Mouse (Mus musculus) MEL (cell line): ENCODE measurements around the gene Olfr325. TPM values are rescaled to one million over a fixed set of nuclear protein-coding genes. Genes with fewer than 3 reads are reported as not detected.

Experiments used
- DNase-seq: peaks from one replicate; pipeline ENCODE4 v3.0.0; 2011; ENCODE audit warnings: low read depth, low spot score
- H3K27ac ChIP-seq: 2 replicates; pipeline ENCODE4 v1.5.1; 2012; ENCODE audit warnings: low read depth, mild to moderate bottlenecking, control low read depth, low read length, moderate library complexity; ENCODE audit not compliant: control insufficient read depth
- H3K27me3 ChIP-seq, 2 experiments: fragments of 150-350 bp in 1 of 2; sonication (generic) in 1 of 2; 2 replicates each; pipeline ENCODE4 v1.6.1; 2012; ENCODE audit warnings: low read length in 2 of 2, mild to moderate bottlenecking in 2 of 2, improper control_type of control experiment in 1 of 2, moderate library complexity in 1 of 2; ENCODE audit not compliant: insufficient read depth in 2 of 2, control insufficient read depth in 1 of 2
- H3K36me3 ChIP-seq, 2 experiments: 2 replicates each; pipeline ENCODE4 v1.6.1; 2012 to 2014; ENCODE audit warnings: low read length in 2 of 2, improper control_type of control experiment in 1 of 2, inconsistent platforms in 1 of 2, mild to moderate bottlenecking in 1 of 2; ENCODE audit not compliant: insufficient read depth in 2 of 2, control insufficient read depth in 1 of 2
- H3K4me1 ChIP-seq, 2 experiments: fragments of 150-350 bp in 1 of 2; sonication (generic) in 1 of 2; 2 replicates each; pipeline ENCODE4 v1.6.1; 2012; ENCODE audit warnings: low read length in 2 of 2, improper control_type of control experiment in 1 of 2, mild to moderate bottlenecking in 1 of 2; ENCODE audit not compliant: insufficient read depth in 2 of 2, control insufficient read depth in 1 of 2
- H3K4me3 ChIP-seq, 2 experiments: fragments of 150-350 bp in 1 of 2; sonication (generic) in 1 of 2; 2 replicates each; pipeline ENCODE4 v1.5.1; 2012; ENCODE audit warnings: low read depth in 2 of 2, low read length in 2 of 2, mild to moderate bottlenecking in 2 of 2, moderate library complexity in 2 of 2, control low read depth in 1 of 2, improper control_type of control experiment in 1 of 2; ENCODE audit not compliant: control insufficient read depth in 1 of 2, insufficient read depth in 1 of 2
- H3K79me2 ChIP-seq: 2 replicates; pipeline ENCODE4 v1.6.1; 2012; ENCODE audit warnings: mild to moderate bottlenecking, low read length, moderate library complexity; ENCODE audit not compliant: control insufficient read depth, poor library complexity, insufficient read depth
- H3K9ac ChIP-seq: 2 replicates; pipeline ENCODE4 v1.6.1; 2012; ENCODE audit warnings: low read depth, mild to moderate bottlenecking, control low read depth, low read length, moderate library complexity; ENCODE audit not compliant: control insufficient read depth, poor library complexity, severe bottlenecking
- H3K9me3 ChIP-seq: fragments of 150-350 bp; sonication (generic); replicated peaks from 2 replicates; pipeline ENCODE4 v1.6.1; 2012; ENCODE audit warnings: mild to moderate bottlenecking, low read length, improper control_type of control experiment, moderate library complexity; ENCODE audit not compliant: insufficient read depth
- BHLHE40 ChIP-seq: IDR thresholded peaks from 2 replicates; pipeline ENCODE4 v1.6.1; 2012; ENCODE audit warnings: low read depth, mild to moderate bottlenecking, inconsistent platforms, low read length, improper control_type of control experiment, borderline replicate concordance
- CHD1 ChIP-seq: IDR thresholded peaks from 2 replicates; pipeline ENCODE4 v1.6.1; 2012; ENCODE audit warnings: low read depth, mild to moderate bottlenecking, inconsistent platforms, low read length, improper control_type of control experiment
- CHD2 ChIP-seq: IDR thresholded peaks from 2 replicates; pipeline ENCODE4 v1.6.1; 2011; ENCODE audit warnings: low read length, improper control_type of control experiment
- ELF1 ChIP-seq: IDR thresholded peaks from 2 replicates; pipeline ENCODE4 v1.6.1; 2014; ENCODE audit warnings: low read depth, mild to moderate bottlenecking, inconsistent platforms, low read length, improper control_type of control experiment, moderate library complexity
- ETS1 ChIP-seq: IDR thresholded peaks from 2 replicates; pipeline ENCODE4 v1.6.1; 2012; ENCODE audit warnings: low read depth, mild to moderate bottlenecking, inconsistent platforms, low read length, improper control_type of control experiment, moderate library complexity
- GABPA ChIP-seq: IDR thresholded peaks from 2 replicates; pipeline ENCODE4 v1.6.1; 2012; ENCODE audit warnings: low read depth, mild to moderate bottlenecking, inconsistent platforms, low read length, improper control_type of control experiment, moderate library complexity
- GATA1 ChIP-seq: IDR thresholded peaks from 2 replicates; pipeline ENCODE4 v1.6.1; 2011; ENCODE audit warnings: low read depth, low read length, improper control_type of control experiment
- JUND ChIP-seq: IDR thresholded peaks from 2 replicates; pipeline ENCODE4 v1.6.1; 2011; ENCODE audit warnings: low read depth, mild to moderate bottlenecking, improper control_type of control experiment, low read length
- MAFK ChIP-seq: IDR thresholded peaks from 2 replicates; pipeline ENCODE4 v1.6.1; 2011; ENCODE audit warnings: low read depth, mild to moderate bottlenecking, low read length, improper control_type of control experiment, borderline replicate concordance
- MAX ChIP-seq: IDR thresholded peaks from 2 replicates; pipeline ENCODE4 v1.6.1; 2011; ENCODE audit warnings: low read length, improper control_type of control experiment
- MAZ ChIP-seq: IDR thresholded peaks from 2 replicates; pipeline ENCODE4 v1.6.1; 2012; ENCODE audit warnings: low read depth, mild to moderate bottlenecking, inconsistent platforms, low read length, improper control_type of control experiment
- MEF2A ChIP-seq: IDR thresholded peaks from 2 replicates; pipeline ENCODE4 v1.6.1; 2014; ENCODE audit warnings: low read depth, mild to moderate bottlenecking, inconsistent platforms, low read length, improper control_type of control experiment; ENCODE audit not compliant: poor library complexity, insufficient replicate concordance, severe bottlenecking; ENCODE audit errors: extremely low read depth
- MYC ChIP-seq: IDR thresholded peaks from 2 replicates; pipeline ENCODE4 v1.6.1; 2011; ENCODE audit warnings: low read depth, mild to moderate bottlenecking, low read length, improper control_type of control experiment, moderate library complexity
- NELFE ChIP-seq: IDR thresholded peaks from 2 replicates; pipeline ENCODE4 v1.6.1; 2011; ENCODE audit warnings: low read depth, low read length, improper control_type of control experiment
- NRF1 ChIP-seq: IDR thresholded peaks from 2 replicates; pipeline ENCODE4 v1.6.1; 2014; ENCODE audit warnings: low read depth, mild to moderate bottlenecking, inconsistent platforms, low read length, improper control_type of control experiment, moderate library complexity; ENCODE audit not compliant: poor library complexity, insufficient read depth, severe bottlenecking
- POLR2AphosphoS2 ChIP-seq: IDR thresholded peaks from 2 replicates; pipeline ENCODE4 v1.6.1; 2011; ENCODE audit warnings: low read length, improper control_type of control experiment
- POLR2AphosphoS5 ChIP-seq: IDR thresholded peaks from 2 replicates; pipeline ENCODE4 v1.6.1; 2012; ENCODE audit warnings: low read depth, borderline replicate concordance, mild to moderate bottlenecking, inconsistent platforms, low read length, moderate library complexity, mixed read lengths
- RCOR1 ChIP-seq: IDR thresholded peaks from 2 replicates; pipeline ENCODE4 v1.6.1; 2012; ENCODE audit warnings: low read depth, mild to moderate bottlenecking, inconsistent platforms, low read length, improper control_type of control experiment
- SIN3A ChIP-seq: IDR thresholded peaks from 2 replicates; pipeline ENCODE4 v1.6.1; 2012; ENCODE audit warnings: low read length, improper control_type of control experiment, inconsistent platforms
- SMC3 ChIP-seq: IDR thresholded peaks from 2 replicates; pipeline ENCODE4 v1.6.1; 2011; ENCODE audit warnings: low read depth, low read length, improper control_type of control experiment
- TAL1 ChIP-seq: IDR thresholded peaks from 2 replicates; pipeline ENCODE4 v1.6.1; 2012; ENCODE audit warnings: mild to moderate bottlenecking, inconsistent platforms, low read length, moderate library complexity, mixed read lengths
- TBP ChIP-seq: IDR thresholded peaks from 2 replicates; pipeline ENCODE4 v1.8.0; 2011; ENCODE audit warnings: low read depth, low read length, improper control_type of control experiment
- TCF12 ChIP-seq: IDR thresholded peaks from 2 replicates; pipeline ENCODE4 v1.6.1; 2014; ENCODE audit warnings: low read depth, mild to moderate bottlenecking, inconsistent platforms, low read length, improper control_type of control experiment, moderate library complexity
- UBTF ChIP-seq: IDR thresholded peaks from 2 replicates; pipeline ENCODE4 v1.6.1; 2012; ENCODE audit warnings: low read depth, mild to moderate bottlenecking, inconsistent platforms, low read length, improper control_type of control experiment, moderate library complexity, borderline replicate concordance; ENCODE audit not compliant: insufficient read depth
- USF2 ChIP-seq, 2 experiments: IDR thresholded peaks; 2 replicates each; pipeline ENCODE4 v1.6.1; 2011 to 2012; ENCODE audit warnings: improper control_type of control experiment in 2 of 2, low read length in 2 of 2, borderline replicate concordance in 1 of 2, inconsistent platforms in 1 of 2, low read depth in 1 of 2, mild to moderate bottlenecking in 1 of 2; ENCODE audit not compliant: insufficient read depth in 1 of 2
- ZC3H11A ChIP-seq: IDR thresholded peaks from 2 replicates; pipeline ENCODE4 v1.6.1; 2012; ENCODE audit warnings: low read depth, mild to moderate bottlenecking, inconsistent platforms, low read length, improper control_type of control experiment
- ZMIZ1 ChIP-seq: IDR thresholded peaks from 2 replicates; pipeline ENCODE4 v1.6.1; 2012; ENCODE audit warnings: low read depth, mild to moderate bottlenecking, inconsistent platforms, low read length, improper control_type of control experiment, moderate library complexity
- ZNF384 ChIP-seq: IDR thresholded peaks from 2 replicates; pipeline ENCODE4 v1.6.1; 2012; ENCODE audit warnings: low read depth, mild to moderate bottlenecking, inconsistent platforms, low read length, improper control_type of control experiment
- polyA plus RNA-seq, 2 experiments: library from polyadenylated mRNA; stranded (reverse) in 1 of 2; unstranded in 1 of 2; fragments of >175 nt in 1 of 2; fragments of >200 nt in 1 of 2; gene quantifications; 2 replicates each; pipeline versions ENCODE4 v1.2.1 to v1.2.4; 2012; ENCODE audit warnings: low replicate concordance in 2 of 2, low read depth in 1 of 2; ENCODE audit not compliant: insufficient read length in 2 of 2, insufficient read depth in 1 of 2, missing spikeins in 1 of 2
- total RNA-seq: library from RNA; depleted of rRNA; stranded (reverse); fragments of 300-350 nt; gene quantifications from 2 replicates; pipeline ENCODE4 v1.2.3, GENCODE M21; 2012

Gene Olfr325
- total and polyA plus RNA-seq, 3 experiments = not detected

- H3K27me3 ChIP-seq = peaks cover 2 to 5% of the 10 kb centered on the region in 2 experiments; a peak in 2 of 4 replicates
- TF ChIP-seq GABPA (no peak), JUND (no peak), MAZ (no peak), ZC3H11A (no peak), SIN3A (no peak), NELFE (no peak), UBTF (no peak), POLR2AphosphoS2 (no peak), POLR2AphosphoS5 (no peak), SMC3 (no peak), ETS1 (no peak), MAX (no peak), USF2 (IDR thresholded peaks at IDR 0.05; ENCODE audit: borderline replicate concordance in 1 of 2, insufficient read depth in 1 of 2, low read depth in 1 of 2, low read length in 2 of 2) (no peak), ELF1 (no peak), RCOR1 (no peak), GATA1 (no peak), TBP (no peak), ZNF384 (no peak), TAL1 (no peak)
- H3K9ac ChIP-seq = no peak within 1 kb of the TSS
- no peaks in the 10 kb centered on the region for H3K36me3 ChIP-seq
- 0 out of 4 replicates have a peak, but pooled peaks cover 0 to 3% of the 10 kb centered on the region in 2 experiments for H3K4me1 ChIP-seq
- H3K27ac ChIP-seq = no peak within 1 kb of the TSS
- H3K79me2 ChIP-seq = no peaks in the 10 kb centered on the region
- no peak within 1 kb of the TSS for H3K4me3 ChIP-seq
- no peaks in the 10 kb centered on the region for H3K9me3 ChIP-seq
- no peak for DNase-seq
These were observed 22.0 kb upstream of the Olfr325 start, which contains the start of gene Olfr328 for GRCm38 (mm10) chr11:58555536-58555935. Olfr328 (minus strand) TSS chr11:58555636.

GRCm38 (mm10) chr11:58570405-58570804 lies 7.1 kb upstream of the Olfr325 start, which contains the start of gene Olfr224:
Olfr224 (minus strand) TSS chr11:58570553.
- Histone ChIP-seq H3K27ac (no peak within 1 kb of the TSS), H3K36me3 (no peaks in the 10 kb centered on the region), H3K79me2 (no peaks in the 10 kb centered on the region), H3K27me3 (peaks cover 2% of the 10 kb centered on the region in 2 experiments; a peak in 2 of 4 replicates), H3K9me3 (no peaks in the 10 kb centered on the region), H3K4me1 (no peaks in the 10 kb centered on the region), H3K4me3 (no peak within 1 kb of the TSS), H3K9ac (no peak within 1 kb of the TSS)
- no peak for TF ChIP-seq ZMIZ1
- no peak for TF ChIP-seq CHD1
- TF ChIP-seq CHD2 = no peak
- no peak for TF ChIP-seq NRF1
- no peak for TF ChIP-seq POLR2AphosphoS5
- TF ChIP-seq RCOR1 = no peak
- TF ChIP-seq MAX = no peak
- TF ChIP-seq USF2 (IDR thresholded peaks at IDR 0.05; ENCODE audit: borderline replicate concordance in 1 of 2, insufficient read depth in 1 of 2, low read depth in 1 of 2, low read length in 2 of 2) = no peak
- TF ChIP-seq GATA1 = no peak
- TF ChIP-seq TCF12 = no peak
- no peak for TF ChIP-seq NELFE
- no peak for TF ChIP-seq MEF2A
- TF ChIP-seq POLR2AphosphoS2 = no peak
- TF ChIP-seq GABPA = no peak
- TF ChIP-seq TBP = no peak
- no peak for TF ChIP-seq BHLHE40
- TF ChIP-seq ZNF384 = no peak
- no peak for TF ChIP-seq MAFK
- no peak for TF ChIP-seq MYC
- no peak for DNase-seq
